Mouse (Mus musculus) brown adipose tissue, adult 24 weeks (tissue): ENCODE results near the gene Dlg1. TPM values are rescaled to one million over a fixed set of nuclear protein-coding genes. Genes with fewer than 3 reads are reported as not detected.

ENCODE experiments used
- H3K27ac ChIP-seq: fragments of 200-500 bp; replicated peaks from 2 replicates; pipeline ENCODE4 v1.5.1; 2012; ENCODE audit warnings: low read depth, mild to moderate bottlenecking, low read length
- H3K4me1 ChIP-seq: fragments of 200-500 bp; 2 replicates; pipeline ENCODE4 v1.6.1; 2012; ENCODE audit warnings: low read length, mixed read lengths; ENCODE audit not compliant: control insufficient read depth, insufficient read depth, insufficient read length
- H3K4me3 ChIP-seq: fragments of 200-500 bp; 2 replicates; pipeline ENCODE4 v1.5.1; 2012; ENCODE audit warnings: low read depth, mild to moderate bottlenecking, low read length, moderate library complexity; ENCODE audit not compliant: insufficient read depth
- polyA plus RNA-seq: library from polyadenylated mRNA; stranded (reverse); fragments of >200 nt; gene quantifications from 2 replicates; pipeline ENCODE4 v1.2.4, GENCODE M21; 2012; ENCODE audit not compliant: missing spikeins, insufficient read depth, insufficient read length

The Dlg1 gene
- polyA plus RNA-seq, 1 experiment: 34.6 TPM

GRCm38 (mm10) chr16:31830726-31831125, 167.5 kb downstream of the Dlg1 start:
- no peaks in the 10 kb centered on the region for H3K4me1 ChIP-seq
- H3K27ac ChIP-seq: no peak overlapping the region
- H3K4me3 ChIP-seq: no peak overlapping the region

- Histone ChIP-seq H3K4me1 (no peaks in the 10 kb centered on the region), H3K4me3 (no peak overlapping the region), H3K27ac (no peak overlapping the region)
Measured at GRCm38 (mm10) chr16:31832630-31833422, 169.6 kb downstream of the Dlg1 start.

GRCm38 (mm10) chr16:31834011-31834584, 170.9 kb downstream of the Dlg1 start:
- Histone ChIP-seq H3K4me3 (no peak overlapping the region), H3K4me1 (no peaks in the 10 kb centered on the region), H3K27ac (peak overlapping the region; percentile 60; the same call in 1 of the 2 replicates)

- Histone ChIP-seq H3K27ac (no peak overlapping the region), H3K4me3 (no peak overlapping the region), H3K4me1 (no peaks in the 10 kb centered on the region)
Measured at GRCm38 (mm10) chr16:31834662-31835318, 171.5 kb downstream of the Dlg1 start.

GRCm38 (mm10) chr16:31837362-31837761, 174.1 kb downstream of the Dlg1 start:
- no peak overlapping the region for H3K4me3 ChIP-seq
- H3K27ac ChIP-seq: no peak overlapping the region
- no peaks in the 10 kb centered on the region for H3K4me1 ChIP-seq

GRCm38 (mm10) chr16:31844246-31844645, 181.0 kb downstream of the Dlg1 start:
- Histone ChIP-seq H3K27ac (no peak overlapping the region), H3K4me1 (no peaks in the 10 kb centered on the region), H3K4me3 (no peak overlapping the region)

- Histone ChIP-seq H3K27ac (no peak overlapping the region), H3K4me3 (no peak overlapping the region), H3K4me1 (no peaks in the 10 kb centered on the region)
Measured at GRCm38 (mm10) chr16:31846763-31847162, 183.5 kb downstream of the Dlg1 start.

GRCm38 (mm10) chr16:31863920-31864319, 200.7 kb downstream of the Dlg1 start:
- H3K4me3 ChIP-seq: no peak overlapping the region
- no peak overlapping the region for H3K27ac ChIP-seq
- no peaks in the 10 kb centered on the region for H3K4me1 ChIP-seq

GRCm38 (mm10) chr16:31865242-31865641, 202.0 kb downstream of the Dlg1 start:
- no peak overlapping the region for H3K4me3 ChIP-seq
- H3K4me1 ChIP-seq: no peaks in the 10 kb centered on the region

GRCm38 (mm10) chr16:31866911-31867310, 203.7 kb downstream of the Dlg1 start:
- H3K4me3 ChIP-seq: no peak overlapping the region
- H3K27ac ChIP-seq: no peak overlapping the region
- H3K4me1 ChIP-seq: no peaks in the 10 kb centered on the region

More at GRCm38 (mm10) chr16:31865242-31865641, 202.0 kb downstream of the Dlg1 start:
- no peak overlapping the region for H3K27ac ChIP-seq

- Histone ChIP-seq H3K27ac (no peak overlapping the region), H3K4me3 (no peak overlapping the region)
Measured at GRCm38 (mm10) chr16:31867736-31868135, 204.5 kb downstream of the Dlg1 start.

GRCm38 (mm10) chr16:31873721-31874120, 210.5 kb downstream of the Dlg1 start:
- Histone ChIP-seq H3K27ac (no peak overlapping the region), H3K4me1 (no peaks in the 10 kb centered on the region), H3K4me3 (no peak overlapping the region)

More at GRCm38 (mm10) chr16:31867736-31868135, 204.5 kb downstream of the Dlg1 start:
- no peaks in the 10 kb centered on the region for H3K4me1 ChIP-seq

- no peak overlapping the region for H3K27ac ChIP-seq
- no peak overlapping the region for H3K4me3 ChIP-seq
- no peaks in the 10 kb centered on the region for H3K4me1 ChIP-seq
Measured at GRCm38 (mm10) chr16:31875391-31875790, 212.1 kb downstream of the Dlg1 start.

- Histone ChIP-seq H3K4me3 (no peak overlapping the region), H3K27ac (no peak overlapping the region), H3K4me1 (no peaks in the 10 kb centered on the region)
Measured at GRCm38 (mm10) chr16:31876386-31876785, 213.1 kb downstream of the Dlg1 start.

GRCm38 (mm10) chr16:31878052-31878451, 214.8 kb downstream of the Dlg1 start:
- Histone ChIP-seq H3K27ac (no peak overlapping the region), H3K4me1 (no peaks in the 10 kb centered on the region)

More at GRCm38 (mm10) chr16:31878052-31878451, 214.8 kb downstream of the Dlg1 start:
- no peak overlapping the region for H3K4me3 ChIP-seq
